Mouse (Mus musculus) frontal cortex, postnatal 25 days (tissue): ENCODE results near the gene Sprr2d.

ENCODE experiments used
- DNase-seq, 2 experiments: peaks; one replicate each; pipeline ENCODE4 v3.0.0; 2022; ENCODE audit warnings: low spot score in 2 of 2

The Sprr2d gene

GRCm38 (mm10) chr3:92338840-92339239 lies at the start of gene Sprr2d:
Gene Sprr2d (plus strand): TSS chr3:92339140.
- DNase-seq: no peak

- DNase-seq: no peak
These were observed 31.5 kb upstream of the Sprr2d start for GRCm38 (mm10) chr3:92307406-92307805.

- no peak for DNase-seq
These were observed 22.6 kb upstream of the Sprr2d start, which contains the start of gene Sprr2b for GRCm38 (mm10) chr3:92316320-92316719. Gene Sprr2b (plus strand): TSS chr3:92316620.

- no peak for DNase-seq
These were observed 21.6 kb upstream of the Sprr2d start for GRCm38 (mm10) chr3:92317384-92317783.

GRCm38 (mm10) chr3:92336278-92336677 lies 2.7 kb upstream of the Sprr2d start:
- no peak for DNase-seq

- no peak for DNase-seq
These were observed 12.9 kb downstream of the Sprr2d start, which contains the start of gene Sprr2e for GRCm38 (mm10) chr3:92351843-92352242. Gene Sprr2e (plus strand): TSS chr3:92352143.

GRCm38 (mm10) chr3:92361619-92362018 lies 22.7 kb downstream of the Sprr2d start:
- DNase-seq: no peak

- no peak for DNase-seq
These were observed 25.9 kb downstream of the Sprr2d start, which contains the start of gene Sprr2f for GRCm38 (mm10) chr3:92364887-92365286. Gene Sprr2f (plus strand): TSS chr3:92365187.

GRCm38 (mm10) chr3:92373613-92374012 lies 34.7 kb downstream of the Sprr2d start:
- no peak for DNase-seq

- no peak for DNase-seq
These were observed 46.4 kb downstream of the Sprr2d start, which contains the start of gene Sprr2h for GRCm38 (mm10) chr3:92385385-92385784. Gene Sprr2h (plus strand): TSS chr3:92385685.
